Mouse (Mus musculus) pancreas, adult 10 weeks (tissue): ENCODE results near the gene Maco1. TPM values are rescaled to one million over a fixed set of nuclear protein-coding genes. Genes with fewer than 3 reads are reported as not detected.

Experiments used
- polyA plus RNA-seq: library from polyadenylated mRNA; stranded (reverse); fragments of 350-450 nt; fragmentation: Illumina TruSeq; extraction: RNeasy Lipid Tissue Mini Kit (QIAGEN cat#74804); gene quantifications from one replicate; pipeline ENCODE4 v1.2.3, GENCODE M21; 2015; ENCODE audit warnings: low read depth, low replicate concordance; ENCODE audit not compliant: insufficient read depth

Gene Maco1
- 9.9 TPM for polyA plus RNA-seq

DNA sequence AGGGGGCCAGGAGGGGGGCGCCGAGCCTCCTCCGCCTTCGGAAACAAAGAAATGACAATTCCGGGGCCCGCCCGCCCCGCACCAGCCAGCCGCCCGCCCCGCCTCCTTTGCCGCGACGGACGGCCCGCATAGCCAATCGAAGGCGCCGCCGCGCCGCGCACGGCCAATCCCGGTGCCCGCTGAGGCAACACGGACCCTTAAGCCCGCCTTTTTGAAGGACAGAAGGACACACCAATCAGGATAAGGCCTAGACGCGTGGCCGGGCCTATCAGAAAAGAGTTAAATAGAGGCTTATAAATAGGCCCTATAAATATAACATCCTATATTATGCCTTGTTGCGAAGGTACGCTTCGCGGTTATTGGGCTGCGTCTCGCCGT lies at the start of gene Maco1:
Gene Maco1 (minus strand): TSS at position 87 of the 378 bp plus-strand sequence.

DNA sequence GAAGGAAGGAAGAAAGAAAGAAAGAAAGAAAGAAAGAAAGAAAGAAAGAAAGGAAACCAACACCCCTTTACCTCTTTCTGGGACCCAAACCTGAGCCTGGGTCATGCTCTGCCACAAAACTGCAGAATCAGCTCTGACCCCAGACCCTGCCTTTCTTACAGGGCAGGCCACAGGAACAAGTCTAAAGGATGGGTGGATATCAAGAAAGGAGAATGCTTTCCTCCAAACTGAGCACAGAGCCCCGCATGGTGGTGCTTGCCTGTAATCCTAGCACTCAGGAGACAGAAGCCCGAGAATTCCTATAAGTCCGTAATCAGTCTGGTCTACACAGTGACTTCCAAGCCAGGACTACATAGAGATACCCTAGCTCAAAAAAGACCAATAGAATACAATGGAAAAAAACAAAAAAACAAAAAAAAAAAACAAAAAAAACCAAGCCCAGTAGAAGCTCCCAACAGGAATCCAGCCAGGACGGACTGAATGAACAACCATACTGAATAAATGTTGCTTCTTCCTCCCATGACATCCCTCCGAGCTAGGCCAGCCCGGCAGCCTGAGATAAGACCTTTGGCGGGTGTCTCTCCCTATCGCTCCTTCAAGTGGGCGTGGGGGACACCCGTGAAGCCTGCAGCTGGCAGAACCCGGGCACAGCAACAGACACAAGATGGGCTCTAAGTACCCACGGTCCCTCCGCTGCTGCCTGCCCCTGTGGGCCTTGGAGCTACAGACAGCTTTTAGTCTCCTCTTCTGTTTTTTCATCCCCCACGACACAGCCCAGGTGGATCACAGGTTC lies 11.0 kb upstream of the Maco1 start, which contains the start of gene Rhd:
Gene Rhd (plus strand): TSS at position 600 of the 793 bp plus-strand sequence.

DNA sequence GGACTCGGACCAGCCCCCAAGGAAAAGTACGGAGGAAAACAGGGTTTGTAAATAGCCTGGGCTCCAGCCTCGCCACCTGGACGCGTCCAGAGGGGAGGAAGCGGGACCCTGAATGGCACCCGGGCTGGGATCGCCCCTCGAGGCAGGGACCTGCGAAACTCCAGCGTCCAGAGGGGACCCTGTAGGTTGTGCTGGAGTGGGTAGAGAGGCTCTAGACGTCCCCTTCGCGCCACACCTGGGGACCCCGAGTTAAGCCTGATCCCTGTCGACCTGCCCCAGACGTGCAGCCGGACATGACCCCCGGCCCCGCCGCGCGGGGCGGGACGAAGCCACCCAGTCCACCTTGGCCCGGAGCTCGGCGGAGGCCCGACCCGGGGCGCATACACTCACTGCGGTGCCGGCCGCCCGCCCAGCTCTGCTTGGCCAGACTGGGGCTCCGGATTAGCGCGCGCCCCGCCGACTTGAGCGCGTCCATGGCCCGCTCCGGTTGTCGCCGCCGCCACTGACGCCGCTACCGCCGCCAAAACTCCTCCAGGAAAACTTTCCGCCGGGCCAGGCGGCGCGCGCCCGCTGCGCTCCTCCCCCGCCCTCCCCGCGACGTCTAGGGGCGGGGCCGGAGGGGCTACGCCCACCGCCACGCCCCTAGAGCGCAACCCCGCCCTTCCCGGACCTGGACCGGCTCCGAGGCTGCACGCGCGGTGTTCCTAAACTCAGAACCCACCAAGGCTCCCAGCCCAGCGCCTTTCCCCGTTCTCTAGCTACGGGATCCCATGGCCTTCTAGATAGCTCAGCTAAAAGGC lies 85.5 kb downstream of the Maco1 start, which contains the start of gene Ldlrap1:
Gene Ldlrap1 (minus strand): TSS at position 599 of the 800 bp plus-strand sequence.

Other genes starting within 250 kb of the Maco1 start
- gene Man1c1, start 149.1 kb downstream of the Maco1 start, polyA plus RNA-seq = 3.3 TPM
- gene Ldlrap1, start 85.3 kb downstream of the Maco1 start, polyA plus RNA-seq = 2.4 TPM
- gene Rhd, start 11.2 kb upstream of the Maco1 start, polyA plus RNA-seq = not detected
- gene Tmem50a, start 61.7 kb upstream of the Maco1 start, polyA plus RNA-seq = 26.0 TPM
- gene Rsrp1, start 70.2 kb upstream of the Maco1 start, polyA plus RNA-seq = 312 TPM
- gene Syf2, start 77.6 kb upstream of the Maco1 start, polyA plus RNA-seq = 25.2 TPM